Mouse (Mus musculus): ENCODE measurements around the gene Polk. TPM values are rescaled to one million over a fixed set of nuclear protein-coding genes. Genes with fewer than 3 reads are reported as not detected.

Gene Polk
- polyA plus RNA-seq, 2 experiments, result 9.6 to 9.8 TPM

GRCm38 (mm10) chr13:96470556-96470955 lies 71.8 kb downstream of the Polk start:
- ATAC-seq (ENCODE audit: low FRiP score, low read depth) (no peak), DNase-seq (ENCODE audit: low spot score) (no peak)
- 81% methylated on average over 6 of the region's 6 CpGs for WGBS

GRCm38 (mm10) chr13:96468678-96469077 lies 73.7 kb downstream of the Polk start:
- DNase-seq (ENCODE audit: low spot score), result no peak
- Histone ChIP-seq H3K4me1 (ENCODE audit: control insufficient read depth, insufficient read depth, low read length) (no peaks in the 10 kb centered on the region), H3K4me2 (replicated peaks; ENCODE audit: low read depth, low read length, severe bottlenecking) (no peak overlapping the region)

More at GRCm38 (mm10) chr13:96470556-96470955, 71.8 kb downstream of the Polk start:
- no peak overlapping the region for H3K9ac ChIP-seq (ENCODE audit: low read depth, low read length, severe bottlenecking)
- no peak overlapping the region for H3K4me2 ChIP-seq (replicated peaks; ENCODE audit: low read depth, low read length, severe bottlenecking)
- no peaks in the 10 kb centered on the region for H3K36me3 ChIP-seq (ENCODE audit: control insufficient read depth, insufficient read depth, low read length)
- TF ChIP-seq POLR2A (IDR thresholded peaks at IDR 0.05; ENCODE audit: borderline replicate concordance, extremely low read depth, insufficient read depth, insufficient read length), result no peak
- H3K4me3 ChIP-seq (replicated peaks; ENCODE audit: low read length), result no peak overlapping the region
- no peaks in the 10 kb centered on the region for H3K27me3 ChIP-seq (ENCODE audit: control insufficient read depth, insufficient read depth, low read length)
- no peaks in the 10 kb centered on the region for H3K9me3 ChIP-seq (ENCODE audit: control insufficient read depth, low read length)
- no peaks in the 10 kb centered on the region for H3K4me1 ChIP-seq (ENCODE audit: control insufficient read depth, insufficient read depth, low read length)
- H3K27ac ChIP-seq (replicated peaks; ENCODE audit: low read depth, low read length), result no peak overlapping the region

GRCm38 (mm10) chr13:96465315-96465714 lies 77.1 kb downstream of the Polk start:
- no peak for TF ChIP-seq POLR2A (IDR thresholded peaks at IDR 0.05; ENCODE audit: borderline replicate concordance, extremely low read depth, insufficient read depth, insufficient read length)

More at GRCm38 (mm10) chr13:96468678-96469077, 73.7 kb downstream of the Polk start:
- no peak for ATAC-seq (ENCODE audit: low FRiP score, low read depth)
- TF ChIP-seq POLR2A (IDR thresholded peaks at IDR 0.05; ENCODE audit: borderline replicate concordance, extremely low read depth, insufficient read depth, insufficient read length), result no peak
- WGBS, result 75% methylated on average over 5 of the region's 5 CpGs
- no peak overlapping the region for H3K4me3 ChIP-seq (replicated peaks; ENCODE audit: low read length)
- H3K27ac ChIP-seq (replicated peaks; ENCODE audit: low read depth, low read length), result no peak overlapping the region
- H3K36me3 ChIP-seq (ENCODE audit: control insufficient read depth, insufficient read depth, low read length), result no peaks in the 10 kb centered on the region
- H3K9ac ChIP-seq (ENCODE audit: low read depth, low read length, severe bottlenecking), result no peak overlapping the region
- no peaks in the 10 kb centered on the region for H3K9me3 ChIP-seq (ENCODE audit: control insufficient read depth, low read length)
- H3K27me3 ChIP-seq (ENCODE audit: control insufficient read depth, insufficient read depth, low read length), result no peaks in the 10 kb centered on the region

GRCm38 (mm10) chr13:96462644-96463043 lies 79.7 kb downstream of the Polk start:
- H3K4me3 ChIP-seq (replicated peaks; ENCODE audit: low read length), result no peak overlapping the region
- TF ChIP-seq POLR2A (IDR thresholded peaks at IDR 0.05; ENCODE audit: borderline replicate concordance, extremely low read depth, insufficient read depth, insufficient read length), result no peak
- H3K27me3 ChIP-seq (ENCODE audit: control insufficient read depth, insufficient read depth, low read length), result no peaks in the 10 kb centered on the region
- ATAC-seq (ENCODE audit: low FRiP score, low read depth) (no peak), DNase-seq (ENCODE audit: low spot score) (no peak)
- H3K27ac ChIP-seq (replicated peaks; ENCODE audit: low read depth, low read length), result no peak overlapping the region
- no peak overlapping the region for H3K9ac ChIP-seq (ENCODE audit: low read depth, low read length, severe bottlenecking)
- 67% methylated on average over 1 of the region's 1 CpGs for WGBS
- H3K4me1 ChIP-seq (ENCODE audit: control insufficient read depth, insufficient read depth, low read length), result peaks cover 3% of the 10 kb centered on the region; the same call in 1 of the 2 replicates
- no peaks in the 10 kb centered on the region for H3K9me3 ChIP-seq (ENCODE audit: control insufficient read depth, low read length)
- H3K36me3 ChIP-seq (ENCODE audit: control insufficient read depth, insufficient read depth, low read length), result no peaks in the 10 kb centered on the region
- no peak overlapping the region for H3K4me2 ChIP-seq (replicated peaks; ENCODE audit: low read depth, low read length, severe bottlenecking)

More at GRCm38 (mm10) chr13:96465315-96465714, 77.1 kb downstream of the Polk start:
- no peaks in the 10 kb centered on the region for H3K36me3 ChIP-seq (ENCODE audit: control insufficient read depth, insufficient read depth, low read length)
- no peak for DNase-seq (ENCODE audit: low spot score)
- H3K27me3 ChIP-seq (ENCODE audit: control insufficient read depth, insufficient read depth, low read length), result no peaks in the 10 kb centered on the region
- no peaks in the 10 kb centered on the region for H3K9me3 ChIP-seq (ENCODE audit: control insufficient read depth, low read length)
- ATAC-seq (ENCODE audit: low FRiP score, low read depth), result no peak
- H3K4me2 ChIP-seq (replicated peaks; ENCODE audit: low read depth, low read length, severe bottlenecking), result no peak overlapping the region
- H3K4me3 ChIP-seq (replicated peaks; ENCODE audit: low read length), result no peak overlapping the region
- H3K27ac ChIP-seq (replicated peaks; ENCODE audit: low read depth, low read length), result no peak overlapping the region
- no peaks in the 10 kb centered on the region for H3K4me1 ChIP-seq (ENCODE audit: control insufficient read depth, insufficient read depth, low read length)
- H3K9ac ChIP-seq (ENCODE audit: low read depth, low read length, severe bottlenecking), result no peak overlapping the region
- 39% methylated on average over 5 of the region's 5 CpGs for WGBS

GRCm38 (mm10) chr13:96458606-96459005 lies 83.8 kb downstream of the Polk start:
- Histone ChIP-seq H3K4me3 (replicated peaks; ENCODE audit: low read length) (no peak overlapping the region), H3K36me3 (ENCODE audit: control insufficient read depth, insufficient read depth, low read length) (no peaks in the 10 kb centered on the region), H3K4me1 (ENCODE audit: control insufficient read depth, insufficient read depth, low read length) (peaks cover 3% of the 10 kb centered on the region; the same call in 1 of the 2 replicates), H3K9me3 (ENCODE audit: control insufficient read depth, low read length) (no peaks in the 10 kb centered on the region), H3K27ac (replicated peaks; ENCODE audit: low read depth, low read length) (no peak overlapping the region), H3K4me2 (replicated peaks; ENCODE audit: low read depth, low read length, severe bottlenecking) (no peak overlapping the region), H3K27me3 (ENCODE audit: control insufficient read depth, insufficient read depth, low read length) (no peaks in the 10 kb centered on the region), H3K9ac (ENCODE audit: low read depth, low read length, severe bottlenecking) (no peak overlapping the region)
- DNase-seq (ENCODE audit: low spot score) (no peak), ATAC-seq (ENCODE audit: low FRiP score, low read depth) (no peak)
- TF ChIP-seq POLR2A (IDR thresholded peaks at IDR 0.05; ENCODE audit: borderline replicate concordance, extremely low read depth, insufficient read depth, insufficient read length), result no peak
- 67% methylated on average over 4 of the region's 4 CpGs for WGBS

- Histone ChIP-seq H3K4me1 (ENCODE audit: control insufficient read depth, insufficient read depth, low read length) (peaks cover 3% of the 10 kb centered on the region; the same call in 1 of the 2 replicates), H3K9me3 (ENCODE audit: control insufficient read depth, low read length) (no peaks in the 10 kb centered on the region), H3K9ac (ENCODE audit: low read depth, low read length, severe bottlenecking) (no peak overlapping the region), H3K36me3 (ENCODE audit: control insufficient read depth, insufficient read depth, low read length) (no peaks in the 10 kb centered on the region), H3K27ac (replicated peaks; ENCODE audit: low read depth, low read length) (no peak overlapping the region), H3K27me3 (ENCODE audit: control insufficient read depth, insufficient read depth, low read length) (no peaks in the 10 kb centered on the region), H3K4me2 (replicated peaks; ENCODE audit: low read depth, low read length, severe bottlenecking) (no peak overlapping the region), H3K4me3 (replicated peaks; ENCODE audit: low read length) (no peak overlapping the region)
- ATAC-seq (ENCODE audit: low FRiP score, low read depth) (no peak), DNase-seq (ENCODE audit: low spot score) (peak; percentile 68)
- 64% methylated on average over 5 of the region's 5 CpGs for WGBS
- no peak for TF ChIP-seq POLR2A (IDR thresholded peaks at IDR 0.05; ENCODE audit: borderline replicate concordance, extremely low read depth, insufficient read depth, insufficient read length)
Observed at GRCm38 (mm10) chr13:96458018-96458417, 84.4 kb downstream of the Polk start.
